Mouse (Mus musculus): ENCODE measurements around the gene Gli3. TPM values are rescaled to one million over a fixed set of nuclear protein-coding genes. Genes with fewer than 3 reads are reported as not detected.

Gli3 gene
- polyA plus RNA-seq, 1 experiment = 6.9 TPM

DNA sequence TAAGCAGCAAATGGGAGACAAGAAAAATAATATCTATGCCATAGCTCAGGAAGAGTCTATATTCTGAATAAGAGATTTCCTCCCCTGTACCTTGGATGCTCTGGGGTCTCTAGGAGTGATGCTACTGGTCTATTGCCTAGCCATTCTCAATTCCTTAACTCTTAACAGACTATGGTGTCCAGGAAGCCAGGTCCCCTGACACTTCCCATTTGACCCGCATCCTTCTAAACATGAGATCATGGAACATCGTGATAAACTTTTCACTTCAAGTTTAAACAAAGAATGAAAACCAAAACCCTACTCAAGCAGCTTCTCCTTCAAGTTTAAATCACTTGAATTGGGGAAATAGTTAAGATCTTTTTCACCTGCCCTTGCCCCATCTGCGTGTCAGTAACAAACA lies 279.3 kb downstream of the Gli3 start:
- Histone ChIP-seq H3K79me3 (ENCODE audit: low read depth) (no peaks in the 10 kb centered on the region), H3ac (ENCODE audit: control insufficient read depth, insufficient read length, low read depth) (no peak overlapping the region), H3K79me2 (ENCODE audit: control insufficient read depth, insufficient read depth) (no peaks in the 10 kb centered on the region), H3K36me3 (ENCODE audit: control insufficient read depth, insufficient read depth) (no peaks in the 10 kb centered on the region), H3K4me3 (ENCODE audit: insufficient read depth, poor library complexity, severe bottlenecking) (no peak overlapping the region), H3K27me3 (ENCODE audit: control insufficient read depth, insufficient read depth, insufficient read length) (no peaks in the 10 kb centered on the region)
- TF ChIP-seq CTCF (IDR thresholded peaks at IDR 0.05; ENCODE audit: control insufficient read depth, insufficient read depth, insufficient read length) = no peak
- no peak for TF ChIP-seq CEBPB (IDR thresholded peaks at IDR 0.05; ENCODE audit: low read depth)
- no peak for TF ChIP-seq MYOD1 (IDR thresholded peaks at IDR 0.05; ENCODE audit: control insufficient read depth, insufficient read length, low read depth)
- no peak for TF ChIP-seq USF1 (IDR thresholded peaks at IDR 0.05; ENCODE audit: low read depth)
- TF ChIP-seq FOSL1 (IDR thresholded peaks at IDR 0.05; ENCODE audit: insufficient read depth, low read length, poor library complexity, severe bottlenecking) = no peak
- TF ChIP-seq MYOG (IDR thresholded peaks at IDR 0.05; ENCODE audit: control insufficient read depth, extremely low read depth, insufficient read length) = no peak
- TF ChIP-seq MAX (IDR thresholded peaks at IDR 0.05) = no peak

GRCm38 (mm10) chr13:15742777-15743176 lies 279.7 kb downstream of the Gli3 start:
- H3K4me3 ChIP-seq (ENCODE audit: insufficient read depth, poor library complexity, severe bottlenecking) = no peak overlapping the region

DNA sequence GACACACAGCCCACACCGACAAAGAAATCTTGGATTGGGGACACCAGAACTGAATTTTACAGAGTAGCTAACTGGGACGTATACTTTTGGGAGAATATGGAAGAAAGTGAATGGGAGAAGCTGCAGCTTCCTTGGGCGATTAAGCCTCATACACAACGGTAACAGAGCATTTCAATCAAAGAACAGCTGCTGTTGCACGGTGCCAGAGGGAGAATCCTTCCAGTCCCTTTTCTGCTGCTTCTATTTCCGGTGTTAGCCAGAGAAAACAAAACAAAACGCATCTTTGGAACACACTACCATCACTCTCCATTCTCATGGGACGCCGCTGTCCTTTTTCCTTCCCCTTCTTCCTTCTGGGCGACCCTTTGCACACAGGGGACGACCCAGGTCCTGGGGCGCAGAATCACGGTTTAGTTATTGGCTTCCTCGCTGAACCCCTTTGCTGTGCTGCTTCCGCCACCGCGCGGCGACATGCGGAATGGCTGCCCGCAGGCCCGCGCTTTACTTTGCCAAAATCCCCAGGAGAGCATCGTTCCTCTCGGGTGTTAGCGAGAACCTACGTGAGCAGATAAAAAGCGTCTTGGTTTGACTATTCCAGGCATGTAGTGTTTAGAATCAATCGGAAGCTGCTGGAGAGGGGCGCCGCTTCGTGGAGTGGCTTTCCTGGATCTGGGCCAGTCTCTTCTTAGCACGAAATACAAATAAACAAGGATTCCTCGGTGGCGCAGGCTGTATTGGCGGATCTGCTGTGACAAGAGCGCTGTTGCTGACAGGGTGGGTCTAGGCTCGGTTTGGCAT lies 296.0 kb downstream of the Gli3 start:
- peak; percentile 95 for TF ChIP-seq CTCF (IDR thresholded peaks at IDR 0.05; ENCODE audit: control insufficient read depth, insufficient read depth, insufficient read length)
- no peak for TF ChIP-seq USF1 (IDR thresholded peaks at IDR 0.05; ENCODE audit: low read depth)
- peak overlapping the region; percentile 68 for H3ac ChIP-seq (ENCODE audit: control insufficient read depth, insufficient read length, low read depth)

More at GRCm38 (mm10) chr13:15742777-15743176, 279.7 kb downstream of the Gli3 start:
- H3K27me3 ChIP-seq (ENCODE audit: control insufficient read depth, insufficient read depth, insufficient read length) = no peaks in the 10 kb centered on the region
- H3ac ChIP-seq (ENCODE audit: control insufficient read depth, insufficient read length, low read depth) = no peak overlapping the region
- TF ChIP-seq USF1 (IDR thresholded peaks at IDR 0.05; ENCODE audit: low read depth) (no peak), CTCF (IDR thresholded peaks at IDR 0.05; ENCODE audit: control insufficient read depth, insufficient read depth, insufficient read length) (no peak), MYOD1 (IDR thresholded peaks at IDR 0.05; ENCODE audit: control insufficient read depth, insufficient read length, low read depth) (no peak)
- H3K36me3 ChIP-seq (ENCODE audit: control insufficient read depth, insufficient read depth) = no peaks in the 10 kb centered on the region
- H3K79me3 ChIP-seq (ENCODE audit: low read depth) = no peaks in the 10 kb centered on the region
- no peaks in the 10 kb centered on the region for H3K79me2 ChIP-seq (ENCODE audit: control insufficient read depth, insufficient read depth)

GRCm38 (mm10) chr13:15759633-15760441 lies 296.8 kb downstream of the Gli3 start:
- H3K27me3 ChIP-seq (ENCODE audit: control insufficient read depth, insufficient read depth, insufficient read length) = no peaks in the 10 kb centered on the region
- no peaks in the 10 kb centered on the region for H3K36me3 ChIP-seq (ENCODE audit: control insufficient read depth, insufficient read depth)
- H3K4me3 ChIP-seq (ENCODE audit: insufficient read depth, poor library complexity, severe bottlenecking) = no peak overlapping the region
- peak overlapping the region; percentile 67 for H3ac ChIP-seq (ENCODE audit: control insufficient read depth, insufficient read length, low read depth)
- no peaks in the 10 kb centered on the region for H3K79me2 ChIP-seq (ENCODE audit: control insufficient read depth, insufficient read depth)
- TF ChIP-seq FOSL1 (IDR thresholded peaks at IDR 0.05; ENCODE audit: insufficient read depth, low read length, poor library complexity, severe bottlenecking) (no peak), CEBPB (IDR thresholded peaks at IDR 0.05; ENCODE audit: low read depth) (no peak), MYOG (IDR thresholded peaks at IDR 0.05; ENCODE audit: control insufficient read depth, extremely low read depth, insufficient read length) (no peak), MYOD1 (IDR thresholded peaks at IDR 0.05; ENCODE audit: control insufficient read depth, insufficient read length, low read depth) (no peak), MAX (IDR thresholded peaks at IDR 0.05) (no peak), USF1 (IDR thresholded peaks at IDR 0.05; ENCODE audit: low read depth) (no peak), CTCF (IDR thresholded peaks at IDR 0.05; ENCODE audit: control insufficient read depth, insufficient read depth, insufficient read length) (no peak)
- no peaks in the 10 kb centered on the region for H3K79me3 ChIP-seq (ENCODE audit: low read depth)

More for the DNA sequence above, 296.0 kb downstream of the Gli3 start:
- H3K79me2 ChIP-seq (ENCODE audit: control insufficient read depth, insufficient read depth) = no peaks in the 10 kb centered on the region
- H3K4me3 ChIP-seq (ENCODE audit: insufficient read depth, poor library complexity, severe bottlenecking) = no peak overlapping the region
- H3K27me3 ChIP-seq (ENCODE audit: control insufficient read depth, insufficient read depth, insufficient read length) = no peaks in the 10 kb centered on the region
- H3K79me3 ChIP-seq (ENCODE audit: low read depth) = no peaks in the 10 kb centered on the region
- no peaks in the 10 kb centered on the region for H3K36me3 ChIP-seq (ENCODE audit: control insufficient read depth, insufficient read depth)

DNA sequence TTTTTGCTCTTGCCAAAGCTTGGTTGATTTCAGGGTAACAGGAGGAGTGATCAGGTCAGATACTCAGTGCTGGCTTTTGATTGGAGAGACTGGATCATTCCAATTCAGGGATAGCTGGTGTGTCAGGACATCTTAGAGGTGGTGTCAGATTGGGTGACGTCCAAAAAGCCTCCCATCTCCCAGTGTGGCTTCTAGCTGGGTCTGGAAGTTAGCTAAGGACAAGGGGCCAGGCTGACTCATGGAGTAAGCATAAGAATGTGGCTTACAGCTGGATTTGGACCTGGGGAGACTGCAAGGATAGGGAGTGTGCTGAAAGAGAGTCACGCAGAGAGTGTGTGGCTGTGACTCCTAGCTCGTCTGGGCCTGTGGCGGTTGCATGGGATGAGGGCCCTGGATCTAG lies 299.3 kb downstream of the Gli3 start:
- H3K4me3 ChIP-seq (ENCODE audit: insufficient read depth, poor library complexity, severe bottlenecking) = no peak overlapping the region
- no peaks in the 10 kb centered on the region for H3K79me3 ChIP-seq (ENCODE audit: low read depth)
- TF ChIP-seq MYOG (IDR thresholded peaks at IDR 0.05; ENCODE audit: control insufficient read depth, extremely low read depth, insufficient read length) (no peak), CEBPB (IDR thresholded peaks at IDR 0.05; ENCODE audit: low read depth) (no peak), FOSL1 (IDR thresholded peaks at IDR 0.05; ENCODE audit: insufficient read depth, low read length, poor library complexity, severe bottlenecking) (no peak), CTCF (IDR thresholded peaks at IDR 0.05; ENCODE audit: control insufficient read depth, insufficient read depth, insufficient read length) (no peak), MAX (IDR thresholded peaks at IDR 0.05) (no peak), USF1 (IDR thresholded peaks at IDR 0.05; ENCODE audit: low read depth) (no peak), MYOD1 (IDR thresholded peaks at IDR 0.05; ENCODE audit: control insufficient read depth, insufficient read length, low read depth) (no peak)
- no peaks in the 10 kb centered on the region for H3K36me3 ChIP-seq (ENCODE audit: control insufficient read depth, insufficient read depth)
- H3ac ChIP-seq (ENCODE audit: control insufficient read depth, insufficient read length, low read depth) = no peak overlapping the region
- no peaks in the 10 kb centered on the region for H3K27me3 ChIP-seq (ENCODE audit: control insufficient read depth, insufficient read depth, insufficient read length)
- H3K79me2 ChIP-seq (ENCODE audit: control insufficient read depth, insufficient read depth) = no peaks in the 10 kb centered on the region
